Mouse (Mus musculus) ES-E14 (cell line): ENCODE measurements at regions not wholly inside any gene's neighbourhood (a gene's known extent, or its start where the extent isn't known, plus 50 kb on each side); places are given as distances from the start of the nearest gene placed in this dataset.
"Not testable (repeated sequence)": the region's sequence is repeated elsewhere in the genome, so short reads cannot be mapped to it uniquely, and the experiment has no call there.

Experiments used
- DNase-seq: peaks from one replicate; pipeline ENCODE4 v3.0.0-alpha.2; 2013; ENCODE audit warnings: low read depth, low spot score
- H3K27ac ChIP-seq: 2 replicates; pipeline ENCODE4 v1.5.1; 2012; ENCODE audit warnings: low read depth, mild to moderate bottlenecking, low read length, moderate library complexity, mixed read lengths; ENCODE audit not compliant: poor library complexity, insufficient read depth, severe bottlenecking
- H3K36me3 ChIP-seq: 2 replicates; pipeline ENCODE4 v1.6.1; 2012; ENCODE audit warnings: mild to moderate bottlenecking, low read length, moderate library complexity, mixed read lengths; ENCODE audit not compliant: control insufficient read depth, poor library complexity, insufficient read depth, severe bottlenecking
- H3K4me1 ChIP-seq, 2 experiments: fragments of 150-350 bp in 1 of 2; sonication (generic) in 1 of 2; 2 replicates each; pipeline ENCODE4 v1.6.1; 2012; ENCODE audit warnings: low read length in 2 of 2, mild to moderate bottlenecking in 1 of 2, mixed read lengths in 1 of 2; ENCODE audit not compliant: control insufficient read depth in 2 of 2, insufficient read depth in 2 of 2, poor library complexity in 1 of 2
- H3K4me3 ChIP-seq, 2 experiments: fragments of 150-350 bp in 1 of 2; sonication (generic) in 1 of 2; 2 replicates each; pipeline ENCODE4 v1.5.1; 2012; ENCODE audit warnings: low read length in 2 of 2, low read depth in 1 of 2, mild to moderate bottlenecking in 1 of 2, mixed read lengths in 1 of 2; ENCODE audit not compliant: insufficient read depth in 1 of 2, poor library complexity in 1 of 2, severe bottlenecking in 1 of 2
- H3K9ac ChIP-seq: 2 replicates; pipeline ENCODE4 v1.6.1; 2012; ENCODE audit warnings: low read depth, mild to moderate bottlenecking, low read length, mixed read lengths; ENCODE audit not compliant: poor library complexity, insufficient read depth, severe bottlenecking
- H3K9me3 ChIP-seq: fragments of 150-350 bp; sonication (generic); 2 replicates; pipeline ENCODE4 v1.6.1; 2012; ENCODE audit warnings: low read depth, mild to moderate bottlenecking, low read length; ENCODE audit not compliant: control insufficient read depth, insufficient read depth
- CHD2 ChIP-seq: IDR thresholded peaks from 2 replicates; pipeline ENCODE4 v1.6.1; 2014; ENCODE audit warnings: mild to moderate bottlenecking, low read depth, low read length, inconsistent platforms
- HCFC1 ChIP-seq: IDR thresholded peaks from 2 replicates; pipeline ENCODE4 v1.6.1; 2012; ENCODE audit warnings: low read length, inconsistent platforms, borderline replicate concordance; ENCODE audit not compliant: insufficient read depth
- MAFK ChIP-seq: IDR thresholded peaks from 2 replicates; pipeline ENCODE4 v1.6.1; 2014; ENCODE audit warnings: mild to moderate bottlenecking, low read depth, low read length, inconsistent platforms; ENCODE audit not compliant: insufficient read depth
- ZC3H11A ChIP-seq: IDR thresholded peaks from 2 replicates; pipeline ENCODE4 v1.6.1; 2012; ENCODE audit warnings: low read depth, mild to moderate bottlenecking, inconsistent platforms, low read length, borderline replicate concordance
- ZNF384 ChIP-seq: IDR thresholded peaks from 2 replicates; pipeline ENCODE4 v1.6.1; 2012; ENCODE audit warnings: low read depth, low read length, inconsistent platforms
- in situ Hi-C, 2 experiments: fragments of 600-800 bp; cut with MboI; formaldehyde crosslinking; loops; one replicate each; pipeline ENCODE4 v1.15.1; 2025; ENCODE audit warnings: low sequenced_read_pairs in 2 of 2, inconsistent platforms in 1 of 2; ENCODE audit not compliant: unreplicated experiment in 2 of 2

GRCm38 (mm10) chr14:60559826-60560529, 73.8 kb upstream of the Spata13 start:
- peaks cover 0 to 1% of the 10 kb centered on the region in 2 experiments; a peak in 1 of 4 replicates for H3K4me1 ChIP-seq
- H3K27ac ChIP-seq: no peak overlapping the region
- peak; percentile 44 for DNase-seq
- no peak overlapping the region for H3K9ac ChIP-seq
- no peaks in the 10 kb centered on the region for H3K36me3 ChIP-seq
- no peak overlapping the region for H3K4me3 ChIP-seq
- in situ Hi-C loops: no loop called here
- TF ChIP-seq HCFC1 (no peak), ZC3H11A (no peak; the same call in 1 of the 2 replicates), ZNF384 (no peak), MAFK (no peak), CHD2 (no peak)
- no peaks in the 10 kb centered on the region for H3K9me3 ChIP-seq

DNA sequence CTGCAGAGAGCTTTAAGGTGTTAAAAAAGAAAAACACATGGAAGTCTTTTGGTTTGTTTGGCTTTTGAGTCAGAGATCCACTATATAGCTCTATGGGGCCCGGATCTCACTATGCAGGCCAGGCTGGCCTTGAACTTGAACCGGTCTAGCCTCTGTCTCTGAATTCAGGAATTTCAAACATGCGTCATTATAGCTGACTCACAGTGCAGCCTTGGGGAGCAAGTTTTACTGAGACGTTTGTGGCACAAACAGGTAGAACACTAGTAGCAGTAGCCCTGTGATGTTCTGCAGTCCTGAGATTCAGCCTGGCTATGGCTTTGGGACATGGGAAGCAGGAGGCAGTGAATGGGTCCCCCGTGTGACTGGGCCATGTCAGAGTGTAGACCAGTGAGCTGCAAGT, 57.5 kb upstream of the Spata13 start:
- Histone ChIP-seq H3K4me3 (no peak overlapping the region), H3K9ac (no peak overlapping the region), H3K27ac (no peak overlapping the region), H3K36me3 (no peaks in the 10 kb centered on the region), H3K4me1 (no peaks in the 10 kb centered on the region), H3K9me3 (no peaks in the 10 kb centered on the region)
- TF ChIP-seq HCFC1 (no peak), MAFK (0 out of 2 replicates have a peak, but pooled peaks have one; percentile 25)
- no peak for DNase-seq
- in situ Hi-C loops: no loop called here

- 0 out of 2 replicates have a peak, but pooled peaks have one; percentile 26 for TF ChIP-seq ZNF384
- peak; percentile 83 for TF ChIP-seq MAFK
- in situ Hi-C loops, H3K27ac ChIP-seq, H3K36me3 ChIP-seq, H3K4me1 ChIP-seq, H3K9ac ChIP-seq, H3K4me3 ChIP-seq, H3K9me3 ChIP-seq: not testable (repeated sequence)
- peak; percentile 43 for DNase-seq
Measured at GRCm38 (mm10) chr14:60580131-60580530, 53.7 kb upstream of the Spata13 start.
